Mouse (Mus musculus) B cell, adult 62 days (primary cell): ENCODE results near the gene Cops6. TPM values are rescaled to one million over a fixed set of nuclear protein-coding genes. Genes with fewer than 3 reads are reported as not detected.

Experiments used
- total RNA-seq: library from RNA; stranded (reverse); gene quantifications from 4 replicates; pipeline ENCODE4 v1.2.4, GENCODE M21; 2023

The Cops6 gene
- total RNA-seq, result 48.8 to 54.2 TPM (median 50.0 TPM) in 4 replicates

GRCm38 (mm10) chr5:138160842-138161665 lies at the start of gene Cops6:
Gene Cops6 (plus strand): TSS chr5:138161071.

GRCm38 (mm10) chr5:138116255-138117198 lies 44.3 kb upstream of the Cops6 start, which contains the start of gene Zscan21:
Gene Zscan21 (plus strand): TSS chr5:138116903.

GRCm38 (mm10) chr5:138155443-138155976 lies 5.4 kb upstream of the Cops6 start, which contains the start of gene Zfp113:
Gene Zfp113 (minus strand): TSS chr5:138155744.

GRCm38 (mm10) chr5:138171695-138172491 lies 11.0 kb downstream of the Cops6 start, which contains the start of the genes Ap4m1 and Mcm7:
Gene Ap4m1 (plus strand): TSS chr5:138172002.
Gene Mcm7 (minus strand): TSS chr5:138172422.

GRCm38 (mm10) chr5:138186950-138187638 lies 26.2 kb downstream of the Cops6 start, which contains the start of the genes Taf6 and Cnpy4:
Gene Taf6 (minus strand): TSS chr5:138187451.
Gene Cnpy4 (plus strand): TSS chr5:138187485.

GRCm38 (mm10) chr5:138193771-138194727 lies 33.2 kb downstream of the Cops6 start, which contains the start of gene Mblac1:
Gene Mblac1 (plus strand): TSS chr5:138194314.

Other genes with a start within 250 kb of the Cops6 start
- not detected in 4 replicates for gene Cyp3a13, start 239.5 kb upstream of the Cops6 start, total RNA-seq
- gene Gjc3, start 198.0 kb upstream of the Cops6 start, total RNA-seq, result not detected in 4 replicates
- not detected in 4 replicates for gene Azgp1, start 179.6 kb upstream of the Cops6 start, total RNA-seq
- gene Smok3a, start 139.8 kb upstream of the Cops6 start, total RNA-seq, result not detected in 4 replicates
- gene Smok3b, start 139.6 kb upstream of the Cops6 start, total RNA-seq, result not detected in 4 replicates
- not detected in 4 replicates for gene Smok3c, start 107.9 kb upstream of the Cops6 start, total RNA-seq
- gene Zkscan1, start 76.0 kb upstream of the Cops6 start, total RNA-seq, result 16.7 to 18.6 TPM (median 17.1 TPM) in 4 replicates
- gene Zscan21, start 44.2 kb upstream of the Cops6 start, total RNA-seq, result 7.5 to 14.3 TPM (median 10.9 TPM) in 4 replicates
- gene Zfp113, start 5.3 kb upstream of the Cops6 start, total RNA-seq, result 8.3 to 11.6 TPM (median 9.5 TPM) in 4 replicates
- 33.4 to 38.4 TPM (median 35.6 TPM) in 4 replicates for gene Ap4m1, start 10.9 kb downstream of the Cops6 start, total RNA-seq
- gene Mcm7, start 11.4 kb downstream of the Cops6 start, total RNA-seq, result 50.1 to 67.0 TPM (median 54.9 TPM) in 4 replicates
- gene Taf6, start 26.4 kb downstream of the Cops6 start, total RNA-seq, result 27.6 to 29.1 TPM (median 28.3 TPM) in 4 replicates
- 14.6 to 16.4 TPM (median 15.4 TPM) in 4 replicates for gene Cnpy4, start 26.4 kb downstream of the Cops6 start, total RNA-seq
- 0.91 to 1.6 TPM (median 1.3 TPM) in 4 replicates for gene Mblac1, start 33.2 kb downstream of the Cops6 start, total RNA-seq
- not detected in 4 replicates for gene Nxpe5, start 64.8 kb downstream of the Cops6 start, total RNA-seq
- 30.0 to 42.9 TPM (median 38.4 TPM) in 4 replicates for gene Lamtor4, start 94.4 kb downstream of the Cops6 start, total RNA-seq
- gene BC037034, start 103.0 kb downstream of the Cops6 start, total RNA-seq, result 47.3 to 60.1 TPM (median 49.0 TPM) in 4 replicates
- not detected in 4 replicates for gene Gal3st4, start 111.8 kb downstream of the Cops6 start, total RNA-seq
- not detected in 4 replicates for gene Gm43720, start 118.9 kb downstream of the Cops6 start, total RNA-seq
- 2.0 to 3.0 TPM (median 2.0 TPM) in 4 replicates for gene Gpc2, start 118.9 kb downstream of the Cops6 start, total RNA-seq
- 0.12 TPM in 1 of 4 replicates, not detected in the others for gene Stag3, start 119.2 kb downstream of the Cops6 start, total RNA-seq
- 0.53 TPM in 1 of 4 replicates, not detected in the others for gene Pvrig, start 180.9 kb downstream of the Cops6 start, total RNA-seq